Mouse (Mus musculus): ENCODE results near the gene Ttn. TPM values are rescaled to one million over a fixed set of nuclear protein-coding genes. Genes with fewer than 3 reads are reported as not detected.

The Ttn gene
- polyA plus RNA-seq, 1 experiment from 2014 or later: 717 TPM

DNA sequence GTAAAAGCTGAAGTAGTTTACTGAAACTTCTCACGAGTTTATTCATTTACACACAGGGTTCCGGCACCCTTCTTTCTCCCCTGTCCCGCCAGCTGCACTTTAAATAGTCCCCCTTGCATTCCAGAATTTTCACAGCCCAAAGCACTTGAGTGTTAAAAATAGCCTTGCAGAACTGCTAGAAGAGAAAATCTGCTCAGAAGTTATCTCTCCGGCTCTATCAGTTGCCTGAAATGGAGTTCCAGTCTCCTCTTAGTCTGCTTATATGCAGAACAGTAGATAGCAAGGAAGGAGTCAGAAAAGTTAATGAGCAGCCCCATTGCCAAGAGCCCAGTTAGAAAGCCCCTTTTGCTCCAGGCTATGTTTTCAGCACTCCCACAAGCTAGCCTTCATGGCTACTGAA, 176.0 kb downstream of the Ttn start:
- WGBS: 24% methylated on average over 4 of the region's 4 CpGs
- Histone ChIP-seq H3K4me1 (ENCODE audit: control insufficient read depth, insufficient read depth, low read length) (peaks cover 11% of the 10 kb centered on the region), H3K4me2 (ENCODE audit: low read depth, low read length) (peak overlapping the region; percentile 47), H3K9me3 (replicated peaks; ENCODE audit: control insufficient read depth, low read length) (no peaks in the 10 kb centered on the region), H3K36me3 (ENCODE audit: control insufficient read depth, insufficient read depth) (peaks cover 34% of the 10 kb centered on the region), H3K4me3 (ENCODE audit: low read length) (peak overlapping the region; percentile 60), H3K27me3 (ENCODE audit: control insufficient read depth, insufficient read depth, low read length) (no peaks in the 10 kb centered on the region), H3K9ac (ENCODE audit: low read length) (peak overlapping the region; percentile 65), H3K27ac (ENCODE audit: low read length) (peak overlapping the region; percentile 94)
- peak; percentile 79 for ATAC-seq (replicated peaks; ENCODE audit: extremely low read depth, insufficient read depth, low FRiP score)

DNA sequence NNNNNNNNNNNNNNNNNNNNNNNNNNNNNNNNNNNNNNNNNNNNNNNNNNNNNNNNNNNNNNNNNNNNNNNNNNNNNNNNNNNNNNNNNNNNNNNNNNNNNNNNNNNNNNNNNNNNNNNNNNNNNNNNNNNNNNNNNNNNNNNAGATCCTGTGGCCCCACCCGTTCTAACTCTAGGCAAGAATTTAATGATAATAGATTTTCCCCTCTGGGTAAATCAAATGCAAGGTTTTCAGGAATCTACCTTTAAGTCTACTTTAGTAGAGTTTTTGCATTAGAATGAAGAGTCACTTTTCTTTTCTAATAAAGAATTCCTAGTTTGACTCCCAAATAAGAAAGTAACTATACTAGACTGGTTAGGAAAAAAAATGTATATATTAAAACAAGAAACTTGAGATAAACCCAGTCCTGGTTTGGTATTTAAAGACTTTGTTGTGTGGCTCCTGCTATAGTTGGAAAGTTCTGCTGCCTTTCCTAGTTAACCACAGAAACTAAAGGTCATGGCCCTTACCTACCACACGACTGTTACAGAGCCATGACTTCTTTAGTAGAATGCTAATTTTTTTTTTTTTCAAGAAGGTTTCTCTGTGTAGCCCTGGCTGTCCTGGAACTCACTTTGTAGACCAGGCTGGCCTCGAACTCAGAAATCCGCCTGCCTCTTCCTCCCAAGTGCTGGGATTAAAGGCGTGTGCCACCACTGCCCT, 177.0 kb downstream of the Ttn start:
- ATAC-seq (replicated peaks; ENCODE audit: extremely low read depth, insufficient read depth, low FRiP score): no peak
- Histone ChIP-seq H3K27me3 (ENCODE audit: control insufficient read depth, insufficient read depth, low read length) (no peaks in the 10 kb centered on the region), H3K4me1 (ENCODE audit: control insufficient read depth, insufficient read depth, low read length) (peaks cover 9% of the 10 kb centered on the region), H3K36me3 (ENCODE audit: control insufficient read depth, insufficient read depth) (peaks cover 25% of the 10 kb centered on the region), H3K4me3 (ENCODE audit: low read length) (peak overlapping the region; percentile 60), H3K4me2 (ENCODE audit: low read depth, low read length) (peak overlapping the region; percentile 47), H3K9ac (ENCODE audit: low read length) (peak overlapping the region; percentile 65), H3K9me3 (replicated peaks; ENCODE audit: control insufficient read depth, low read length) (no peaks in the 10 kb centered on the region), H3K27ac (ENCODE audit: low read length) (peak overlapping the region; percentile 94)
- 39% methylated on average over 5 of the region's 5 CpGs for WGBS

GRCm38 (mm10) chr2:76784171-76784570, 198.2 kb downstream of the Ttn start:
- Histone ChIP-seq H3K27me3 (ENCODE audit: control insufficient read depth, insufficient read depth, low read length) (no peaks in the 10 kb centered on the region), H3K36me3 (ENCODE audit: control insufficient read depth, insufficient read depth) (peaks cover 52% of the 10 kb centered on the region), H3K4me3 (ENCODE audit: low read length) (no peak overlapping the region), H3K9ac (ENCODE audit: low read length) (no peak overlapping the region), H3K27ac (ENCODE audit: low read length) (no peak overlapping the region), H3K9me3 (replicated peaks; ENCODE audit: control insufficient read depth, low read length) (no peaks in the 10 kb centered on the region), H3K4me2 (ENCODE audit: low read depth, low read length) (no peak overlapping the region), H3K4me1 (ENCODE audit: control insufficient read depth, insufficient read depth, low read length) (no peaks in the 10 kb centered on the region)
- 93% methylated on average over 12 of the region's 12 CpGs for WGBS
- ATAC-seq (replicated peaks; ENCODE audit: extremely low read depth, insufficient read depth, low FRiP score): no peak

DNA sequence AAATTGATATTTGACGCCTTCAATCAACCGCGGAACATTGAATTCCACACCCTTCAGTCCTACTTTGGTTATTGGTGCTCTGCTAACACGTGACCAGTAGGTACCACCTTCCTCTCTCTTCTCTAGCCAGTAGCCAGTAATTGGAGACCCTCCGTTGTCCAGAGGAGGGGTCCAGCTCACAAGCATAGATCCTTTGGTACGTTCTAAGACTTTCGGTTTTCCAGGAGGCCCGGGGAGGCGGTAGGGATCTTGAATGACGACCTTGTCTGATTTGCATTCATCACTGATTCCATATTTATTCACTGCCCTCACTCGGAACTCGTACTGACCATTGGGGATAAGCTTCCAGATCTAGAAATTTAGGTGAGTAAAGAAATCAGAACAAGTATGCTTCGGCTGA, 201.6 kb downstream of the Ttn start:
- Histone ChIP-seq H3K4me1 (ENCODE audit: control insufficient read depth, insufficient read depth, low read length) (no peaks in the 10 kb centered on the region), H3K4me2 (ENCODE audit: low read depth, low read length) (no peak overlapping the region)
- WGBS: 87% methylated on average over 13 of the region's 13 CpGs

GRCm38 (mm10) chr2:76769831-76770230, 212.5 kb downstream of the Ttn start:
- Histone ChIP-seq H3K27me3 (ENCODE audit: control insufficient read depth, insufficient read depth, low read length) (no peaks in the 10 kb centered on the region), H3K9ac (ENCODE audit: low read length) (no peak overlapping the region), H3K36me3 (ENCODE audit: control insufficient read depth, insufficient read depth) (peaks cover 72% of the 10 kb centered on the region), H3K4me3 (ENCODE audit: low read length) (no peak overlapping the region), H3K4me2 (ENCODE audit: low read depth, low read length) (no peak overlapping the region), H3K4me1 (ENCODE audit: control insufficient read depth, insufficient read depth, low read length) (no peaks in the 10 kb centered on the region), H3K9me3 (replicated peaks; ENCODE audit: control insufficient read depth, low read length) (no peaks in the 10 kb centered on the region), H3K27ac (ENCODE audit: low read length) (no peak overlapping the region)
- 86% methylated on average over 10 of the region's 10 CpGs for WGBS
- no peak for ATAC-seq (replicated peaks; ENCODE audit: extremely low read depth, insufficient read depth, low FRiP score)

More for the DNA sequence above, 201.6 kb downstream of the Ttn start:
- ATAC-seq (replicated peaks; ENCODE audit: extremely low read depth, insufficient read depth, low FRiP score): no peak
- Histone ChIP-seq H3K9me3 (replicated peaks; ENCODE audit: control insufficient read depth, low read length) (no peaks in the 10 kb centered on the region), H3K27ac (ENCODE audit: low read length) (no peak overlapping the region), H3K27me3 (ENCODE audit: control insufficient read depth, insufficient read depth, low read length) (no peaks in the 10 kb centered on the region), H3K36me3 (ENCODE audit: control insufficient read depth, insufficient read depth) (peaks cover 56% of the 10 kb centered on the region), H3K9ac (ENCODE audit: low read length) (no peak overlapping the region), H3K4me3 (ENCODE audit: low read length) (no peak overlapping the region)

DNA sequence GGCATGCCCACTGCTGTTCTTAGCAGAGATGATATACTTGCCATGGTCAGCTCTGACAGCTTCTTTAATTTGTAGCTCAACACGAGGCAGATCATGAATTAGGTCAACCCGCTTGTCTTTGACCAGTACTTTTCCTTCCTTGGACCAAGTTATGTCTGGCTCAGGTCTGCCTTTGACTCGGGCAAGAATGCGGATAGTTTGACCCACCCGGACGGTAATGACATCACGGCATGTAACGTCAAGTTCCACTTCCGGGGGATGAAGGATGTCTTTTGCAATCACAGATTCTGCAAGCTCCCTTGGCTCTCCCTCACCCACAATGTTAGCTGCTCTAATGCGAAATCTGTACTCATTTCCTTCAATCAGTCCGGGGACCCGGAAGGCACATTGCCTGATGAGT, 215.1 kb downstream of the Ttn start:
- H3K27ac ChIP-seq (ENCODE audit: low read length): no peak overlapping the region
- H3K4me1 ChIP-seq (ENCODE audit: control insufficient read depth, insufficient read depth, low read length): no peaks in the 10 kb centered on the region
- H3K27me3 ChIP-seq (ENCODE audit: control insufficient read depth, insufficient read depth, low read length): no peaks in the 10 kb centered on the region
- H3K9ac ChIP-seq (ENCODE audit: low read length): no peak overlapping the region
- no peaks in the 10 kb centered on the region for H3K9me3 ChIP-seq (replicated peaks; ENCODE audit: control insufficient read depth, low read length)
- no peak overlapping the region for H3K4me3 ChIP-seq (ENCODE audit: low read length)
- no peak for ATAC-seq (replicated peaks; ENCODE audit: extremely low read depth, insufficient read depth, low FRiP score)
- no peak overlapping the region for H3K4me2 ChIP-seq (ENCODE audit: low read depth, low read length)
- WGBS: 91% methylated on average over 12 of the region's 12 CpGs
- H3K36me3 ChIP-seq (ENCODE audit: control insufficient read depth, insufficient read depth): peaks cover 80% of the 10 kb centered on the region

DNA sequence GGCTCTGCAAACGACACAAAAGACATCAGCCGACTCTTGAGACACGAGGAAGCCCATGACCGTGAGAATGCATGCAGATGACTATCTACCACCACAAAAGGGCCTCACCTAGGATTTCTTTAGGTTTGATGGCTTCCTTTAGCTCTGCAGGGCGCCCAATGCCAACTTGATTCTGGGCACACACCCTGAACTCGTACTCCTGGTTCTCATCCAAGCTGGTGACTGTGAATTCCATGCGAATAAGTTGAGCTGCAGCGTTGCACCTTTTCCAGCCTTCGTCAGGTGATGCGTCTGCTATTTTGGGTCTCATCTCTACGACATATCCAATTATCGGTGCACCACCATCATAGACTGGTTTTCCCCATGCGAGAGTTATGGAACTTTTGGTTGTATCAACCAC, 217.8 kb downstream of the Ttn start:
- Histone ChIP-seq H3K9ac (ENCODE audit: low read length) (no peak overlapping the region), H3K4me1 (ENCODE audit: control insufficient read depth, insufficient read depth, low read length) (no peaks in the 10 kb centered on the region), H3K27ac (ENCODE audit: low read length) (no peak overlapping the region), H3K4me2 (ENCODE audit: low read depth, low read length) (no peak overlapping the region), H3K27me3 (ENCODE audit: control insufficient read depth, insufficient read depth, low read length) (no peaks in the 10 kb centered on the region), H3K9me3 (replicated peaks; ENCODE audit: control insufficient read depth, low read length) (no peaks in the 10 kb centered on the region), H3K36me3 (ENCODE audit: control insufficient read depth, insufficient read depth) (peaks cover 73% of the 10 kb centered on the region), H3K4me3 (ENCODE audit: low read length) (no peak overlapping the region)
- 82% methylated on average over 13 of the region's 13 CpGs for WGBS
- no peak for ATAC-seq (replicated peaks; ENCODE audit: extremely low read depth, insufficient read depth, low FRiP score)

- WGBS: 87% methylated on average over 6 of the region's 6 CpGs
- Histone ChIP-seq H3K4me1 (ENCODE audit: control insufficient read depth, insufficient read depth, low read length) (no peaks in the 10 kb centered on the region), H3K4me2 (ENCODE audit: low read depth, low read length) (no peak overlapping the region), H3K27me3 (ENCODE audit: control insufficient read depth, insufficient read depth, low read length) (no peaks in the 10 kb centered on the region), H3K4me3 (ENCODE audit: low read length) (no peak overlapping the region), H3K36me3 (ENCODE audit: control insufficient read depth, insufficient read depth) (peaks cover 70% of the 10 kb centered on the region), H3K9ac (ENCODE audit: low read length) (no peak overlapping the region), H3K27ac (ENCODE audit: low read length) (no peak overlapping the region), H3K9me3 (replicated peaks; ENCODE audit: control insufficient read depth, low read length) (no peaks in the 10 kb centered on the region)
- ATAC-seq (replicated peaks; ENCODE audit: extremely low read depth, insufficient read depth, low FRiP score): no peak
These were observed 220.2 kb downstream of the Ttn start for GRCm38 (mm10) chr2:76762154-76762553.

- H3K27ac ChIP-seq (ENCODE audit: low read length): no peak overlapping the region
These were observed 225.9 kb downstream of the Ttn start for GRCm38 (mm10) chr2:76756461-76756860.

More at GRCm38 (mm10) chr2:76756461-76756860, 225.9 kb downstream of the Ttn start:
- no peaks in the 10 kb centered on the region for H3K27me3 ChIP-seq (ENCODE audit: control insufficient read depth, insufficient read depth, low read length)
- H3K4me2 ChIP-seq (ENCODE audit: low read depth, low read length): no peak overlapping the region
- H3K9me3 ChIP-seq (replicated peaks; ENCODE audit: control insufficient read depth, low read length): no peaks in the 10 kb centered on the region
- ATAC-seq (replicated peaks; ENCODE audit: extremely low read depth, insufficient read depth, low FRiP score): no peak
- 87% methylated on average over 15 of the region's 15 CpGs for WGBS
- no peak overlapping the region for H3K4me3 ChIP-seq (ENCODE audit: low read length)
- peaks cover 78% of the 10 kb centered on the region for H3K36me3 ChIP-seq (ENCODE audit: control insufficient read depth, insufficient read depth)
- no peak overlapping the region for H3K9ac ChIP-seq (ENCODE audit: low read length)
- no peaks in the 10 kb centered on the region for H3K4me1 ChIP-seq (ENCODE audit: control insufficient read depth, insufficient read depth, low read length)
